Mouse (Mus musculus): ENCODE measurements around the gene Car9.

GRCm38 (mm10) chr4:43478906-43479832 lies 27.6 kb upstream of the Car9 start:
- TF ChIP-seq MAX (IDR thresholded peaks at IDR 0.05; ENCODE audit: low read length) (no peak), RAD21 (IDR thresholded peaks at IDR 0.05; ENCODE audit: low read depth, low read length) (peak; percentile 69), POLR2A (IDR thresholded peaks at IDR 0.05; ENCODE audit: control insufficient read depth in 1 of 2, insufficient read depth in 1 of 2, low read depth in 1 of 2, low read length in 2 of 2, poor library complexity in 1 of 2) (peak in 1 of 2 experiments; percentile 76; a peak in 2 of 4 replicates), EP300 (IDR thresholded peaks at IDR 0.05; ENCODE audit: low read depth in 1 of 2, low read length in 2 of 2) (no peak), ZMIZ1 (IDR thresholded peaks at IDR 0.05; ENCODE audit: low read depth, low read length) (peak; percentile 79; the same call in 1 of the 2 replicates), CTCF (IDR thresholded peaks at IDR 0.05 in 2 of 3, conservative IDR thresholded peaks at IDR 0.05 in 1 of 3; ENCODE audit: control insufficient read depth in 1 of 3, insufficient read depth in 1 of 3, low read depth in 2 of 3, low read length in 3 of 3, poor library complexity in 1 of 3, severe bottlenecking in 1 of 3) (peak; percentile 63 to 86 (median 76)), GATA1 (IDR thresholded peaks at IDR 0.05; ENCODE audit: low read depth, low read length) (peak; percentile 59), ZKSCAN1 (IDR thresholded peaks at IDR 0.05; ENCODE audit: low read depth, low read length) (no peak), MYC (IDR thresholded peaks at IDR 0.05; ENCODE audit: low read depth, low read length) (no peak), ZNF384 (IDR thresholded peaks at IDR 0.05; ENCODE audit: low read depth, low read length) (no peak), TCF12 (IDR thresholded peaks at IDR 0.05; ENCODE audit: low read depth, low read length) (no peak), POLR2AphosphoS5 (IDR thresholded peaks at IDR 0.05; ENCODE audit: borderline replicate concordance, low read depth, low read length) (no peak), ZC3H11A (IDR thresholded peaks at IDR 0.05; ENCODE audit: low read depth, low read length) (peak; percentile 64), JUND (IDR thresholded peaks at IDR 0.05; ENCODE audit: low read depth, low read length) (0 out of 2 replicates have a peak, but pooled peaks have one; percentile 7)
